Mouse (Mus musculus) CH12.LX (cell line): ENCODE measurements around the gene Gm20388. TPM values are rescaled to one million over a fixed set of nuclear protein-coding genes. Genes with fewer than 3 reads are reported as not detected.

Experiments used
- DNase-seq: peaks from one replicate; pipeline ENCODE4 v3.0.0-alpha.2; 2013; ENCODE audit errors: extremely low read depth
- H3K27ac ChIP-seq: 2 replicates; pipeline ENCODE4 v1.5.1; 2012; ENCODE audit warnings: low read depth, mild to moderate bottlenecking, control low read depth, moderate library complexity; ENCODE audit not compliant: insufficient read depth
- H3K27me3 ChIP-seq: replicated peaks from 2 replicates; pipeline ENCODE3; 2012; ENCODE audit warnings: inconsistent platforms
- H3K36me3 ChIP-seq, 2 experiments: replicated peaks in 1 of 2; 2 replicates each; pipeline versions ENCODE3 to v1.6.1; 2012; ENCODE audit warnings: inconsistent platforms in 1 of 2, low read length in 1 of 2, mild to moderate bottlenecking in 1 of 2, mixed read lengths in 1 of 2, moderate library complexity in 1 of 2; ENCODE audit not compliant: control insufficient read depth in 1 of 2, insufficient read depth in 1 of 2
- H3K4me1 ChIP-seq, 2 experiments: 2 replicates each; pipeline ENCODE4 v1.6.1; 2012; ENCODE audit warnings: inconsistent platforms in 1 of 2, moderate library complexity in 1 of 2; ENCODE audit not compliant: insufficient read depth in 2 of 2, control insufficient read depth in 1 of 2
- H3K4me2 ChIP-seq: 2 replicates; pipeline ENCODE4 v1.6.1; 2012; ENCODE audit warnings: low read depth, mild to moderate bottlenecking, control low read depth; ENCODE audit not compliant: poor library complexity, insufficient read depth, severe bottlenecking
- H3K4me3 ChIP-seq, 3 experiments: fragments of 150-350 bp in 1 of 3; sonication (generic) in 1 of 3; replicated peaks in 1 of 3; 2 replicates each; pipeline versions ENCODE3 to v1.5.1; 2011 to 2012; ENCODE audit warnings: low read depth in 2 of 3, low read length in 2 of 3, mild to moderate bottlenecking in 2 of 3, moderate library complexity in 2 of 3, control low read depth in 1 of 3, improper control_type of control experiment in 1 of 3, inconsistent platforms in 1 of 3, mixed read lengths in 1 of 3; ENCODE audit not compliant: poor library complexity in 1 of 3
- H3K79me2 ChIP-seq: replicated peaks from 2 replicates; pipeline ENCODE4 v1.6.1; 2012; ENCODE audit warnings: mild to moderate bottlenecking, moderate library complexity; ENCODE audit not compliant: control insufficient read depth, poor library complexity, insufficient read depth, severe bottlenecking; ENCODE audit errors: extremely low read depth
- H3K9ac ChIP-seq: 2 replicates; pipeline ENCODE4 v1.6.1; 2012; ENCODE audit warnings: low read depth, mild to moderate bottlenecking, control low read depth, moderate library complexity; ENCODE audit not compliant: insufficient read depth
- H3K9me3 ChIP-seq: replicated peaks from 2 replicates; pipeline ENCODE3; 2012; ENCODE audit warnings: low read length, inconsistent platforms, mixed read lengths
- BHLHE40 ChIP-seq: IDR thresholded peaks from 2 replicates; pipeline ENCODE4 v1.6.1; 2011; ENCODE audit warnings: mild to moderate bottlenecking, low read depth, low read length, improper control_type of control experiment
- CHD1 ChIP-seq: IDR thresholded peaks from 2 replicates; pipeline ENCODE4 v1.6.1; 2012; ENCODE audit warnings: low read depth, low read length, improper control_type of control experiment, inconsistent platforms
- CTCF ChIP-seq, 2 experiments: IDR thresholded peaks in 1 of 2; conservative IDR thresholded peaks in 1 of 2; 2 replicates each; pipeline ENCODE4 v1.5.1; 2011 to 2012; ENCODE audit warnings: low read depth in 2 of 2, low read length in 2 of 2, improper control_type of control experiment in 1 of 2, inconsistent platforms in 1 of 2, mild to moderate bottlenecking in 1 of 2, moderate library complexity in 1 of 2
- ELF1 ChIP-seq: IDR thresholded peaks from 2 replicates; pipeline ENCODE4 v1.6.1; 2014; ENCODE audit warnings: low read depth, mild to moderate bottlenecking, inconsistent platforms, low read length, improper control_type of control experiment
- EP300 ChIP-seq: IDR thresholded peaks from 2 replicates; pipeline ENCODE4 v1.6.1; 2011; ENCODE audit warnings: low read length, improper control_type of control experiment
- ETS1 ChIP-seq: conservative IDR thresholded peaks from 2 replicates; pipeline ENCODE4 v1.6.1; 2012; ENCODE audit warnings: low read depth, mild to moderate bottlenecking, inconsistent platforms, low read length, improper control_type of control experiment, moderate library complexity
- GABPA ChIP-seq: IDR thresholded peaks from 2 replicates; pipeline ENCODE4 v1.6.1; 2012; ENCODE audit warnings: low read depth, low read length, improper control_type of control experiment, inconsistent platforms; ENCODE audit not compliant: insufficient replicate concordance
- JUN ChIP-seq: IDR thresholded peaks from 2 replicates; pipeline ENCODE4 v1.6.1; 2011; ENCODE audit warnings: low read depth, mild to moderate bottlenecking, low read length, improper control_type of control experiment, moderate library complexity; ENCODE audit not compliant: insufficient read depth
- MAZ ChIP-seq: IDR thresholded peaks from 2 replicates; pipeline ENCODE4 v1.6.1; 2012; ENCODE audit warnings: low read depth, mild to moderate bottlenecking, inconsistent platforms, low read length, improper control_type of control experiment, moderate library complexity
- MEF2A ChIP-seq: IDR thresholded peaks from 2 replicates; pipeline ENCODE4 v1.6.1; 2014; ENCODE audit warnings: low read depth, mild to moderate bottlenecking, inconsistent platforms, low read length, improper control_type of control experiment, borderline replicate concordance
- NRF1 ChIP-seq: IDR thresholded peaks from 2 replicates; pipeline ENCODE4 v1.6.1; 2014; ENCODE audit warnings: low read depth, mild to moderate bottlenecking, inconsistent platforms, low read length, improper control_type of control experiment, moderate library complexity
- POLR2AphosphoS2 ChIP-seq: IDR thresholded peaks from 2 replicates; pipeline ENCODE4 v1.6.1; 2011; ENCODE audit warnings: low read depth, low read length, improper control_type of control experiment
- SIN3A ChIP-seq: IDR thresholded peaks from 2 replicates; pipeline ENCODE4 v1.6.1; 2012; ENCODE audit warnings: low read length, improper control_type of control experiment, inconsistent platforms
- TCF12 ChIP-seq: IDR thresholded peaks from 2 replicates; pipeline ENCODE4 v1.6.1; 2014; ENCODE audit warnings: low read depth, mild to moderate bottlenecking, inconsistent platforms, low read length, improper control_type of control experiment
- UBTF ChIP-seq: IDR thresholded peaks from 2 replicates; pipeline ENCODE4 v1.6.1; 2012; ENCODE audit warnings: low read depth, mild to moderate bottlenecking, inconsistent platforms, low read length, improper control_type of control experiment, moderate library complexity
- USF1 ChIP-seq: IDR thresholded peaks from 2 replicates; pipeline ENCODE4 v1.6.1; 2014; ENCODE audit warnings: low read depth, mild to moderate bottlenecking, inconsistent platforms, low read length, improper control_type of control experiment
- USF2 ChIP-seq: conservative IDR thresholded peaks from 2 replicates; pipeline ENCODE4 v1.6.1; 2011; ENCODE audit warnings: low read depth, low read length, improper control_type of control experiment
- ZC3H11A ChIP-seq: IDR thresholded peaks from 2 replicates; pipeline ENCODE4 v1.6.1; 2012; ENCODE audit warnings: low read depth, mild to moderate bottlenecking, inconsistent platforms, low read length, improper control_type of control experiment
- ZKSCAN1 ChIP-seq: IDR thresholded peaks from 2 replicates; pipeline ENCODE4 v1.6.1; 2012; ENCODE audit warnings: low read depth, inconsistent platforms, low read length, improper control_type of control experiment, borderline replicate concordance
- ZMIZ1 ChIP-seq: IDR thresholded peaks from 2 replicates; pipeline ENCODE4 v1.6.1; 2012; ENCODE audit warnings: low read depth, mild to moderate bottlenecking, inconsistent platforms, low read length, improper control_type of control experiment
- dilution Hi-C: fragments of 300-500 bp; cut with MboI; formaldehyde crosslinking; loops from 2 replicates; pipeline ENCODE4 v1.14.3; 2020; ENCODE audit warnings: low sequenced_read_pairs; ENCODE audit not compliant: extremely low pct_unique_long_range_greater_than_20kb, extremely low pct_ligation_motif_present
- in situ Hi-C: fragments of 300-500 bp; cut with MboI; formaldehyde crosslinking; loops from 3 replicates; pipeline ENCODE4 v1.14.3; 2019; ENCODE audit warnings: low sequenced_read_pairs, low pct_ligation_motif_present, low pct_unique_long_range_greater_than_20kb, mixed read lengths
- polyA plus RNA-seq: library from polyadenylated mRNA; unstranded; fragments of >175 nt; gene quantifications from 2 replicates; pipeline ENCODE4 v1.2.1, GENCODE M21; 2012; ENCODE audit warnings: low read depth; ENCODE audit not compliant: insufficient read length
- total RNA-seq, 2 experiments: library from RNA; depleted of rRNA; stranded (reverse); fragments of 300-350 nt in 1 of 2; fragments of >200 nt in 1 of 2; gene quantifications; 2 replicates each; pipeline ENCODE4 v1.2.3; 2012 to 2014

Gene Gm20388
- total and polyA plus RNA-seq, 3 experiments, result 14.8 to 26.3 (median 22.2) TPM

DNA sequence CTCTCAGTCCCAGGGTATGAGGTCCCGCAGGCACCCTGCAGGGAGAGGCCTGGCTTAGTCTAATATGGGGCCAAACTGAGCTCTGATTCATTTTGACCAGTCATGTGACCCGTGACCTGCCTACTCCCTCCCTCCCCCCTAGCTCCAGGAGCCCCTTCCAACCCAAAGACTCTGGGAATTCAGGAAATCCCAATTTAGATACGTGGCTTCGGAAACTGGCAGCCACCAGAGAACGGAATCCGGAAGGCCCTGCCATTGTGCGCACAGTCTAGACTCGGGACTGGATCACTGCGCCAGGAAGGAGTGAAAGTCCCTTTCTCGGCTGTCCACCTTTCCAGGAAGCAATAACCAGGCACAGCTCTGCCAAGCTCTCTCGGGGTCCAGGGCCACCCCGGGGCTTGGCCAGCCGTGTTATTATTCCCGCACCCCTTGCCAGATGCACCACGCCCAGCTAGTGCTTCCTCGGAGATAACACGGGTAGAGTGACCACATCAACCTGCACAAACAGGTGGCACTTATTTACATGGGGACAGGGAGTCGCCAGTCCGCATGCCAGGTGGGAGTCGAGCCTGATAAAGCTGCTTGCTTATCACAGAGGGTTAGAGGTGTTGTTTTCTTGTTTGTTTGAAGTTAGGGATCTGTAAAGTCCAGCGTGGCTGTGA, 1352.2 kb downstream of the Gm20388 start:
- peaks cover 5% of the 10 kb centered on the region for H3K9me3 ChIP-seq
- H3K27me3 ChIP-seq, result peaks cover 82% of the 10 kb centered on the region
- no peaks in the 10 kb centered on the region for H3K79me2 ChIP-seq
- in situ Hi-C loops, result no loop called here
- H3K4me2 ChIP-seq, result no peak overlapping the region
- DNase-seq, result no peak
- no peak for TF ChIP-seq CTCF (conservative IDR thresholded peaks at IDR 0.05 in 1 of 2, IDR thresholded peaks at IDR 0.05 in 1 of 2; ENCODE audit: low read depth in 2 of 2, low read length in 2 of 2)
- no peak for TF ChIP-seq SIN3A
- no peak for TF ChIP-seq ELF1
- TF ChIP-seq POLR2AphosphoS2, result no peak
- TF ChIP-seq JUN, result no peak
- TF ChIP-seq MAZ, result no peak
- no peak for TF ChIP-seq ZMIZ1
- no peak for TF ChIP-seq NRF1
- no peak for TF ChIP-seq BHLHE40
- no peak overlapping the region for H3K27ac ChIP-seq
- dilution Hi-C loops, result no loop called here
- peaks cover 0 to 3% of the 10 kb centered on the region in 2 experiments; a peak in 1 of 4 replicates for H3K4me1 ChIP-seq
- no peak overlapping the region for H3K9ac ChIP-seq
- no peaks in the 10 kb centered on the region for H3K36me3 ChIP-seq
- no peak overlapping the region for H3K4me3 ChIP-seq

DNA sequence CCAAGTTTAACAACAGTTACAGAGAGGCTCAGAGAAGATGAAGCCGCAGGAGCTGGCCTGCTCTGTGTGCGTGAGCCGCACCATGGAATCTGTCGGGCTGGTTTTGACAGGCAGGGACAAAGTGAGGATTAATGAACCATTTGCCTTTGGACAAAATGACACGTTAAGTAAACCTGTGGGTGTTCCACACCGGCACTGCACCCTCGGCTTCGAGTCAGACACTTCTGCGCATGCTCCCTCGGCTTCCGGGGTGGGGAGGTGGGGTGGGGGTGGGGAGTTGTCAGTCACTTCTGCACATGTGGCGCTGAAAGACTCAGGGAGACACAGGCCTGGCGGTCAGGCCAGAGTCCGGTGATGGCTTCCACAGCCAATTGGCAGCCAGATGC, 1352.7 kb downstream of the Gm20388 start:
- Histone ChIP-seq H3K36me3 (no peaks in the 10 kb centered on the region), H3K9ac (no peak overlapping the region), H3K9me3 (peaks cover 5% of the 10 kb centered on the region), H3K27ac (no peak overlapping the region), H3K79me2 (no peaks in the 10 kb centered on the region), H3K27me3 (peaks cover 79% of the 10 kb centered on the region), H3K4me2 (no peak overlapping the region), H3K4me3 (no peak overlapping the region), H3K4me1 (peaks cover 0 to 3% of the 10 kb centered on the region in 2 experiments; a peak in 1 of 4 replicates)
- in situ Hi-C loops, result no loop called here
- DNase-seq, result no peak
- TF ChIP-seq NRF1 (no peak), TCF12 (no peak), MEF2A (no peak), JUN (no peak), ZKSCAN1 (no peak), ZC3H11A (no peak), BHLHE40 (no peak), GABPA (no peak), EP300 (no peak), USF2 (no peak), USF1 (no peak), ETS1 (no peak), CHD1 (no peak), UBTF (no peak)
- dilution Hi-C loops, result no loop called here
